Mouse (Mus musculus): ENCODE measurements around the gene Krtap5-2. TPM values are rescaled to one million over a fixed set of nuclear protein-coding genes. Genes with fewer than 3 reads are reported as not detected.
"Not testable (repeated sequence)": the region's sequence is repeated elsewhere in the genome, so short reads cannot be mapped to it uniquely, and the experiment has no call there.

Krtap5-2 gene
- polyA plus RNA-seq, 1 experiment from 2014 or later, result not detected

- no peaks in the 10 kb centered on the region for H3K4me1 ChIP-seq
- H3K4me3 ChIP-seq, result no peak overlapping the region
- H3K27me3 ChIP-seq (replicated peaks), result no peaks in the 10 kb centered on the region
- H3K36me3 ChIP-seq (replicated peaks), result no peaks in the 10 kb centered on the region
- no peak overlapping the region for H3K4me2 ChIP-seq
- H3K27ac ChIP-seq, result no peak overlapping the region
- 96% methylated on average over 3 of the region's 3 CpGs for WGBS
- no peak for ATAC-seq (replicated peaks)
- no peak overlapping the region for H3K9ac ChIP-seq
- no peaks in the 10 kb centered on the region for H3K9me3 ChIP-seq
Measured at GRCm38 (mm10) chr7:142159366-142159765, 16.4 kb downstream of the Krtap5-2 start.

GRCm38 (mm10) chr7:142157013-142157412 lies 18.8 kb downstream of the Krtap5-2 start, which contains the start of gene Gm29735:
Gene Gm29735 (minus strand): TSS chr7:142157113.
- WGBS, result 55% methylated on average over 2 of the region's 2 CpGs

GRCm38 (mm10) chr7:142155308-142155707 lies 20.5 kb downstream of the Krtap5-2 start:
- Histone ChIP-seq H3K9me3 (no peaks in the 10 kb centered on the region), H3K27me3 (replicated peaks) (no peaks in the 10 kb centered on the region), H3K4me1 (no peaks in the 10 kb centered on the region), H3K27ac (no peak overlapping the region), H3K4me2 (no peak overlapping the region), H3K9ac (no peak overlapping the region), H3K36me3 (replicated peaks) (no peaks in the 10 kb centered on the region), H3K4me3 (no peak overlapping the region)
- 65% methylated on average over 1 of the region's 1 CpGs for WGBS
- no peak for ATAC-seq (replicated peaks)

More at GRCm38 (mm10) chr7:142157013-142157412, 18.8 kb downstream of the Krtap5-2 start, which contains the start of gene Gm29735:
- H3K4me1 ChIP-seq; H3K27me3 ChIP-seq (replicated peaks); H3K4me2 ChIP-seq; H3K9me3 ChIP-seq; ATAC-seq (replicated peaks); H3K9ac ChIP-seq; H3K4me3 ChIP-seq; H3K36me3 ChIP-seq (replicated peaks); H3K27ac ChIP-seq: not testable (repeated sequence)

GRCm38 (mm10) chr7:142152191-142152590 lies 23.6 kb downstream of the Krtap5-2 start:
- Histone ChIP-seq H3K9me3 (no peaks in the 10 kb centered on the region), H3K4me2 (no peak overlapping the region), H3K9ac (no peak overlapping the region), H3K27ac (no peak overlapping the region), H3K36me3 (replicated peaks) (no peaks in the 10 kb centered on the region), H3K4me1 (no peaks in the 10 kb centered on the region), H3K4me3 (no peak overlapping the region), H3K27me3 (replicated peaks) (no peaks in the 10 kb centered on the region)
- WGBS, result 86% methylated on average over 4 of the region's 4 CpGs
- no peak for ATAC-seq (replicated peaks)

- Histone ChIP-seq H3K27me3 (replicated peaks) (no peaks in the 10 kb centered on the region), H3K4me2 (no peak overlapping the region), H3K9me3 (no peaks in the 10 kb centered on the region), H3K27ac (no peak overlapping the region), H3K36me3 (replicated peaks) (no peaks in the 10 kb centered on the region), H3K4me3 (no peak overlapping the region), H3K9ac (no peak overlapping the region), H3K4me1 (no peaks in the 10 kb centered on the region)
- no peak for ATAC-seq (replicated peaks)
Measured at GRCm38 (mm10) chr7:142148633-142149032, 27.2 kb downstream of the Krtap5-2 start.

GRCm38 (mm10) chr7:142146033-142146432 lies 29.8 kb downstream of the Krtap5-2 start:
- 0% methylated on average over 1 of the region's 1 CpGs for WGBS

GRCm38 (mm10) chr7:142145413-142145940 lies 30.3 kb downstream of the Krtap5-2 start:
- Histone ChIP-seq H3K27ac (no peak overlapping the region), H3K9me3 (no peaks in the 10 kb centered on the region), H3K4me3 (no peak overlapping the region), H3K36me3 (replicated peaks) (no peaks in the 10 kb centered on the region), H3K4me2 (no peak overlapping the region), H3K9ac (no peak overlapping the region), H3K27me3 (replicated peaks) (no peaks in the 10 kb centered on the region), H3K4me1 (no peaks in the 10 kb centered on the region)
- 57% methylated on average over 4 of the region's 4 CpGs for WGBS
- no peak for ATAC-seq (replicated peaks)

More at GRCm38 (mm10) chr7:142146033-142146432, 29.8 kb downstream of the Krtap5-2 start:
- Histone ChIP-seq H3K27me3 (replicated peaks) (no peaks in the 10 kb centered on the region), H3K9me3 (no peaks in the 10 kb centered on the region), H3K36me3 (replicated peaks) (no peaks in the 10 kb centered on the region), H3K4me2 (no peak overlapping the region), H3K4me1 (no peaks in the 10 kb centered on the region), H3K4me3 (no peak overlapping the region), H3K9ac (no peak overlapping the region), H3K27ac (no peak overlapping the region)
- ATAC-seq (replicated peaks), result no peak

GRCm38 (mm10) chr7:142144507-142144906 lies 31.3 kb downstream of the Krtap5-2 start, which contains the start of gene Gm45337:
Gene Gm45337 (minus strand): TSS chr7:142144607.
- H3K27me3 ChIP-seq (replicated peaks), result no peaks in the 10 kb centered on the region
- H3K9ac ChIP-seq, result no peak within 1 kb of the TSS
- WGBS, result 83% methylated on average over 1 of the region's 1 CpGs
- H3K4me1 ChIP-seq, result no peaks in the 10 kb centered on the region
- no peaks in the 10 kb centered on the region for H3K36me3 ChIP-seq (replicated peaks)
- H3K9me3 ChIP-seq, result no peaks in the 10 kb centered on the region
- H3K27ac ChIP-seq, result no peak within 1 kb of the TSS
- no peak for ATAC-seq (replicated peaks)
- H3K4me2 ChIP-seq, result no peak within 1 kb of the TSS
- H3K4me3 ChIP-seq, result no peak within 1 kb of the TSS

GRCm38 (mm10) chr7:142143506-142144010 lies 32.2 kb downstream of the Krtap5-2 start:
- 61% methylated on average over 1 of the region's 1 CpGs for WGBS
- not testable (repeated sequence) for H3K4me2 ChIP-seq; H3K36me3 ChIP-seq (replicated peaks); H3K27ac ChIP-seq; ATAC-seq (replicated peaks); H3K9me3 ChIP-seq; H3K4me1 ChIP-seq; H3K27me3 ChIP-seq (replicated peaks); H3K9ac ChIP-seq; H3K4me3 ChIP-seq

GRCm38 (mm10) chr7:142140696-142141095 lies 35.1 kb downstream of the Krtap5-2 start:
- ATAC-seq (replicated peaks), result no peak
- Histone ChIP-seq H3K9ac (no peak overlapping the region), H3K4me3 (no peak overlapping the region), H3K9me3 (no peaks in the 10 kb centered on the region), H3K27ac (no peak overlapping the region), H3K4me2 (no peak overlapping the region), H3K27me3 (replicated peaks) (no peaks in the 10 kb centered on the region), H3K4me1 (no peaks in the 10 kb centered on the region), H3K36me3 (replicated peaks) (no peaks in the 10 kb centered on the region)
- WGBS, result 45% methylated on average over 1 of the region's 1 CpGs

GRCm38 (mm10) chr7:142135934-142136333 lies 39.9 kb downstream of the Krtap5-2 start, which contains the start of gene Gm39115:
Gene Gm39115 (minus strand): TSS chr7:142136034.
- H3K9ac ChIP-seq; ATAC-seq (replicated peaks); H3K4me2 ChIP-seq; H3K4me3 ChIP-seq; H3K36me3 ChIP-seq (replicated peaks); H3K27ac ChIP-seq; H3K27me3 ChIP-seq (replicated peaks); H3K9me3 ChIP-seq; H3K4me1 ChIP-seq: not testable (repeated sequence)
- 55% methylated on average over 2 of the region's 2 CpGs for WGBS

GRCm38 (mm10) chr7:142134206-142134995 lies 41.4 kb downstream of the Krtap5-2 start:
- Histone ChIP-seq H3K4me1 (no peaks in the 10 kb centered on the region), H3K9ac (no peak overlapping the region), H3K4me2 (no peak overlapping the region), H3K27me3 (replicated peaks) (no peaks in the 10 kb centered on the region), H3K9me3 (no peaks in the 10 kb centered on the region), H3K36me3 (replicated peaks) (no peaks in the 10 kb centered on the region), H3K4me3 (no peak overlapping the region), H3K27ac (no peak overlapping the region)
- 57% methylated on average over 4 of the region's 4 CpGs for WGBS
- no peak for ATAC-seq (replicated peaks)
